Mouse (Mus musculus) neural tube, embryonic 14.5 days (tissue): ENCODE measurements around the gene Gfap. TPM values are rescaled to one million over a fixed set of nuclear protein-coding genes. Genes with fewer than 3 reads are reported as not detected.

Source experiments
- ATAC-seq: fragments of 200-750 bp; cut with Nextera tagmentation; 2 replicates; pipeline ENCODE4 v1.8.0; 2017; ENCODE audit warnings: low read depth, mild to moderate bottlenecking, moderate TSS enrichment, moderate library complexity
- H3K27ac ChIP-seq: fragments of 300-500 bp; sonication (generic); 2 replicates; pipeline ENCODE4 v1.5.1; 2014; ENCODE audit warnings: low read depth, mild to moderate bottlenecking, control low read depth, low read length, moderate library complexity, mixed read lengths
- H3K27me3 ChIP-seq: fragments of 300-500 bp; sonication (generic); 2 replicates; pipeline ENCODE4 v1.6.1; 2014; ENCODE audit warnings: low read length; ENCODE audit not compliant: control insufficient read depth, insufficient read depth
- H3K36me3 ChIP-seq: fragments of 300-500 bp; sonication (generic); 2 replicates; pipeline ENCODE4 v1.6.1; 2014; ENCODE audit warnings: low read length, mixed read lengths; ENCODE audit not compliant: control insufficient read depth, insufficient read depth
- H3K4me1 ChIP-seq: fragments of 300-500 bp; sonication (generic); 2 replicates; pipeline ENCODE4 v1.6.1; 2014; ENCODE audit warnings: low read length; ENCODE audit not compliant: control insufficient read depth, insufficient read depth
- H3K4me2 ChIP-seq: fragments of 300-500 bp; sonication (generic); 2 replicates; pipeline ENCODE4 v1.6.1; 2014; ENCODE audit warnings: mild to moderate bottlenecking, low read depth, low read length, control low read depth
- H3K4me3 ChIP-seq: fragments of 300-500 bp; sonication (generic); 2 replicates; pipeline ENCODE4 v1.5.1; 2014; ENCODE audit warnings: low read depth, low read length, control low read depth, mixed read lengths
- H3K9ac ChIP-seq: fragments of 300-500 bp; sonication (generic); replicated peaks from 2 replicates; pipeline ENCODE4 v1.6.1; 2014; ENCODE audit warnings: low read depth, mild to moderate bottlenecking, control low read depth, low read length, mixed read lengths
- H3K9me3 ChIP-seq: fragments of 300-500 bp; sonication (generic); 2 replicates; pipeline ENCODE4 v1.6.1; 2016; ENCODE audit warnings: low read length; ENCODE audit not compliant: control insufficient read depth
- WGBS: fragments of 180-500 bp; shearing (Covaris S2); extraction: QIAGEN DNeasy Blood & Tissue Kit; methylation state at CpG from one replicate; pipeline ENCODE4 v1.1.7; 2014; 5-methylcytosine and 5-hydroxymethylcytosine counted together
- polyA plus RNA-seq: library from polyadenylated mRNA; unstranded; fragments of >200 nt; fragmentation: Nextera tagmentation; extraction: Ambion mirVana; gene quantifications from 2 replicates; pipeline ENCODE4 v1.2.1, GENCODE M21; 2014

Gfap gene
- polyA plus RNA-seq, 1 experiment from 2014 or later, result 0.88 TPM

DNA sequence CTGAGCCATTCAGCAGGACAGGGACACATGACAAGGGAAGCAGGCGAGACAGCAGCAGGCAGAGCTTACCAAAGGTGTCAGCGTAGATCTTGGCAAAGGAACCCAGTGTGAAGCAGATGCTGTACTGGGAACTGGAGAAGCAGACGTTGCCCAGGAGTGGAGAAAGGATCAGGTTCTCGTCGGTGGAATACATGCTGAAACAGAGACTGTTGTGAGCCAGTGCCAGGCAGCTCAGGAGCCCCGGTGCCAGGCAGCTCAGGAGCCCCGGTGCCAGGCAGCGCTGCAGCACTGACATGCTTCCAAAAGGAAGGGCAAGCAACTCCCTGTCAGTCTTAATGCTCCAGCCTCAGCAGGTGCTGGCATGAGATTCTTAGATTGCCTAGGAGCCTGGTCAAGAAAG is 40.8 kb downstream of the Gfap start:
- no peak for ATAC-seq
- H3K27ac ChIP-seq, result no peak overlapping the region
- 94% methylated on average over 8 of the region's 8 CpGs for whole genome bisulfite sequencing
- H3K27me3 ChIP-seq, result no peaks in the 10 kb centered on the region
- H3K9ac ChIP-seq, result no peak overlapping the region
- no peak overlapping the region for H3K4me2 ChIP-seq
- no peaks in the 10 kb centered on the region for H3K4me1 ChIP-seq
- H3K9me3 ChIP-seq, result no peaks in the 10 kb centered on the region
- H3K4me3 ChIP-seq, result no peak overlapping the region
- H3K36me3 ChIP-seq, result peaks cover 47% of the 10 kb centered on the region

DNA sequence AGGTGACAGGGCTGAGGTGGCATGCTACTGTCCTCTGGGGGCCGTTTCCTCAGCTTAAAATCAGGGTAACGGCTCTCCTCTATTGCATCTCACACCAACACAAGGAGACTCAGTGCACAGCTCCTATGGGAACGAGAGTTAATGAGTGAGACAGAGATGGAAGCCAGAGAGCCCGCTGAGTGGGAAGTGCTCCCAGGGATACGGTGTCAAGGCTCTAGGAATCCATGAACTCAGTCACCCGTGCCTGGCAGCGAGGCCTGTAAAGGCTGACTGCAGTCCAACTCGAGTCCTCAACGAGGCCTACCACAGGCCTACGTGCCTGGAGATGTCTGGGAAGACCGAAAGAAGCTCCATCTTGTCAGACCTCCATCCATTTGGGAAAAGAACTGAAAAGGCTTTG is 41.8 kb downstream of the Gfap start:
- peaks cover 45% of the 10 kb centered on the region for H3K36me3 ChIP-seq
- WGBS, result 82% methylated on average over 11 of the region's 11 CpGs

DNA sequence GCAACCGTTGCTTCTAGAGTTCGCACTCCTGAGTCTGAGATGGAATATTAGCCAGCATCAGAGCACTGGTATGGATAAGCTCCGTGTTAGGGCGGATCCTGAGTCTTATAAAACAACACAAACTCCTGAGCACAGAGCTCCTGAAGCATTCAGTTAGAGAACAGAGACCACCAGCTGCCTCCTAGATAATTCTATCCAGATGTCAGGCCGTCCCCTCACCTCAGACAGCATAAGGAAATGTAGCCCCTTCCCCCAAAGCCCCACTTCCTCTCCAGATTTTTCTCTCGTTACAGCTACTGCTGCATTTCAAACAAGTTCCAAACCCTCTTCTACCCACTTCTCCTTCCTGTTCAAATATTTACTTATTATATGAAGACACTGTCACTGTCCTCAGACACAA is 44.8 kb downstream of the Gfap start:
- no peak overlapping the region for H3K4me3 ChIP-seq
- no peaks in the 10 kb centered on the region for H3K27me3 ChIP-seq
- WGBS, result 91% methylated on average over 6 of the region's 6 CpGs
- no peak overlapping the region for H3K4me2 ChIP-seq
- peaks cover 40% of the 10 kb centered on the region for H3K36me3 ChIP-seq
- H3K9me3 ChIP-seq, result no peaks in the 10 kb centered on the region
- no peak for ATAC-seq
- no peaks in the 10 kb centered on the region for H3K4me1 ChIP-seq
- H3K9ac ChIP-seq, result no peak overlapping the region
- H3K27ac ChIP-seq, result no peak overlapping the region

More for the DNA sequence above, 41.8 kb downstream of the Gfap start:
- no peak for ATAC-seq
- Histone ChIP-seq H3K9ac (no peak overlapping the region), H3K4me2 (no peak overlapping the region), H3K4me1 (no peaks in the 10 kb centered on the region), H3K27me3 (no peaks in the 10 kb centered on the region), H3K9me3 (no peaks in the 10 kb centered on the region), H3K4me3 (no peak overlapping the region), H3K27ac (no peak overlapping the region)

DNA sequence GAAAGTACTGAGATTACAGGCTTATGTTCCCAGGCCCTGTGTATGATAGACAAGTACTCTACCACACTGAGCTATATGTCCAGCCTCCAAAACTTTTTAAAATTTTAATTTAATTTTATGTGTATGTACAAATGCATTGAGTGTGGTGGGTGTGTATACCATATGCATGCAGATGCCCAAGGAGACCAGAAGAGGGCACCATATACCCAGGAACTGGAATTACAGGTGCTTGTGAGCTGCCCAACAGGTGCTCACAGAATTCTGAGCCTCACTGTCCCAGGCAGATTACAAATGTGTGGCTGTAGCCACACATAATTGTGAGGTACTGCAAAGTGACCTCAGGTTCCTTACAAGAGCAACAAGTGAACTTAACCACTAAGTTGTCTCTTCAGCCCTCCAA is 47.0 kb downstream of the Gfap start:
- no peak for ATAC-seq
- no peaks in the 10 kb centered on the region for H3K9me3 ChIP-seq
- H3K27ac ChIP-seq, result no peak overlapping the region
- peaks cover 48% of the 10 kb centered on the region for H3K36me3 ChIP-seq
- no peaks in the 10 kb centered on the region for H3K4me1 ChIP-seq
- H3K9ac ChIP-seq, result no peak overlapping the region
- no peak overlapping the region for H3K4me3 ChIP-seq
- no peaks in the 10 kb centered on the region for H3K27me3 ChIP-seq
- no peak overlapping the region for H3K4me2 ChIP-seq

DNA sequence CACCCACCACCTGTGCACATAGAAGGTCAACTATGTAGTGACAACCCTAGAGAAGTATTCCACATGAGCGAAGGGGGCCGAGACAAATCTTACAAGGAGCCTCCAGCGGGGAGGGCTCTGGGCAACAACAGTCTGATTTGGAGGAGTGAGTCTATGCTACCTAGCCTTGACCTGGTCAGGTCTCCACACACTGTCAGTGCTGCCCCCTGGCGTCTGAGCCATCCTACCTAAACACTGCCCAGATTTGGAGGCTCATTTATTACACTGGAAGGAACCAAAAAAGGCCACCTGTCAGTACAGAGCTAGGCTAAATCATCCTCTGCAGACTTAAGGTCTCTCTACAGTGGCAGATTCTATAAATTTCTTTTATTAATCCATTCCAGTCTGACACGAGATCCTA is 48.8 kb downstream of the Gfap start:
- WGBS, result 79% methylated on average over 5 of the region's 5 CpGs
- Histone ChIP-seq H3K9me3 (no peaks in the 10 kb centered on the region), H3K27ac (no peak overlapping the region), H3K4me3 (no peak overlapping the region), H3K4me1 (no peaks in the 10 kb centered on the region), H3K9ac (no peak overlapping the region), H3K27me3 (no peaks in the 10 kb centered on the region), H3K36me3 (peaks cover 56% of the 10 kb centered on the region), H3K4me2 (no peak overlapping the region)
- ATAC-seq, result no peak

DNA sequence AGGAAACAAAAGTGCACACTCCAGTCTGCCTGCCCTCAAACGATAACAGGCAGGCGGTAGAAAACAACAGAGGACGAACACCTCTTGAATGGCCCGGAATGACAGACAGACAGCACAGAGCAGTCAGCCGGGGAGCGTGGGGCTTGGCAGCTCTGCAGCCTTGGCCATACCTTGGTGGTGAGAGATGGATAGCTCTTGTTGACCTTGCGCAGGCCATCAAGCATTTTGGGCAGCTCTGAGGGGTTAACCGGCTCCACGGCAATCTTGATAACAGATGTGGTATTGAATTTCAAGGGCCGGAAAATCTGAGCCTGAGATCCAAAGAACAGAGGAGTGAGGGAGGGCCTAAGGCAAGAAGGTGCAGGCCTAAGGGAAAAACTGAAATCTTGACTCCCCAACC is 54.8 kb downstream of the Gfap start:
- H3K4me2 ChIP-seq, result no peak overlapping the region
- WGBS, result 89% methylated on average over 10 of the region's 10 CpGs
- no peaks in the 10 kb centered on the region for H3K4me1 ChIP-seq
- no peaks in the 10 kb centered on the region for H3K27me3 ChIP-seq
- peaks cover 88% of the 10 kb centered on the region for H3K36me3 ChIP-seq
- no peak overlapping the region for H3K4me3 ChIP-seq
- H3K9me3 ChIP-seq, result no peaks in the 10 kb centered on the region
- ATAC-seq, result no peak
- no peak overlapping the region for H3K27ac ChIP-seq
- H3K9ac ChIP-seq, result no peak overlapping the region

DNA sequence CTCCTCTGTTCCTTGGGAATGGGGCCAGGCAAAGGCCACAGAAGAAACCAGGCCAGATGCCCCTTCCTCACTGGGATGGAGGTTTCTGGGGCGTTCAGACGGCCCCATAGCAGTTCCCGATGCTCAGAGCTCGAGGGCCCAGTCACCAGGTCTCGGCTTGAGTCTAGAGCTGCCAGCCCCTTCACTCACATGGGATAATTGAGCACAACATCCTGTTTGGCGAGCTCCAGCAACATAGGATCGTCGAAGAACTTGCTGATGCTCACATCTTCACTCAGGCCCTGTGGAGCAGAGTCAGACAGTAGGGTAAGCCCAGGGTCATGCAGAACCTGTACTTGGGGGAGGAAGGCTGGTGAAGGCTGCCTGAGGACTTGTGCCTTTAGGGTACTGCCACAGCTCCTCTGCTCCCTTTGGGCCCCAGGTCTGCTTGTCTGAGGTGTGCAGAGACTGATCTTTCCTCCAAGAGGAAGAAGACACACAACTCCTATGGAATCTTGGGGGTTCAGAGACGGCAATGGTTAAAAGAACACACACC is 62.0 kb downstream of the Gfap start:
- H3K4me1 ChIP-seq, result no peaks in the 10 kb centered on the region
- no peaks in the 10 kb centered on the region for H3K27me3 ChIP-seq
- 95% methylated on average over 9 of the region's 9 CpGs for whole genome bisulfite sequencing
- H3K4me3 ChIP-seq, result no peak overlapping the region
- H3K27ac ChIP-seq, result no peak overlapping the region
- no peaks in the 10 kb centered on the region for H3K9me3 ChIP-seq
- peaks cover 58% of the 10 kb centered on the region for H3K36me3 ChIP-seq
- ATAC-seq, result no peak
- H3K9ac ChIP-seq, result no peak overlapping the region
- H3K4me2 ChIP-seq, result no peak overlapping the region

DNA sequence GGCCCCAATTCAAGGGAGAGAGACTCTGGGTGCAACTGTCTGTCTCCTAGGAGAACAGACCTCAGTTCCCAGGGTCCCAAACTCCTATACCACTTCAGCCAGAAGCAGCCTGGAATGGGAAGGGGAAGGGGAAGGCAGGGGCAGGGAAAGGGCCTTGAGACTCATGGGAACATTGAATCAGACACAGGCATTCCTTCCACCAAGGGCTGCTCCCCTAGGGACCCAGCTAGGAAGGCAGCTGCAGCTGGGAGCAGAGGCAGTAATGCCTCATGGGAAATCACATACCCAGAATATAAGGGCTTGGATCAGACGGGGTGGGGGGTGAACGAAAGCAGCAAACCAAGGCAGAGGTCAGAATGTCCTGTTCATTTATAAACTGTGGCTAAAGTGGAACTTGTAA is 62.6 kb downstream of the Gfap start:
- Histone ChIP-seq H3K4me2 (no peak overlapping the region), H3K4me1 (no peaks in the 10 kb centered on the region), H3K27ac (no peak overlapping the region), H3K27me3 (no peaks in the 10 kb centered on the region), H3K4me3 (no peak overlapping the region), H3K9me3 (no peaks in the 10 kb centered on the region), H3K9ac (no peak overlapping the region), H3K36me3 (peaks cover 53% of the 10 kb centered on the region)
- WGBS, result 83% methylated on average over 2 of the region's 2 CpGs
- ATAC-seq, result no peak

DNA sequence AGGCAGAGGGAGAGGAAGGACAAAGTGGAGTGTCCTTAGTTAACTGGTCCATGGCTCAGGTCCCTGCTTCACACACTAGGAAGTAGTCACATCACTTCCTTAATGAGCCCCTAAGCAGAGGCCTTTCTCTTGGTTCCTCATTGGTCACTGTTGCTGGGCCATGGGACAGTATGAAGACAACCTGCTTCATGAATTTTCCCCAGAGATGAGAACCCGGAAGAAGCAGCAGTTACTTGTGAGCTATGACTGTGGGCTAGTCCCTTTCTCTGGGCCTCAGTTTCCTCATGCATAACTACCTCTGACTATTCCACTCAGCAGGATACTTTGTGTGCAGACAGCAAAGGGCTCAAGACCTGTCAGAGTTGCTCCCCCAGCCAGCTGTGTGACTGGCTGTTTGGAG is 63.3 kb downstream of the Gfap start:
- peaks cover 46% of the 10 kb centered on the region for H3K36me3 ChIP-seq
- no peak overlapping the region for H3K4me2 ChIP-seq
- no peak overlapping the region for H3K9ac ChIP-seq
- H3K27me3 ChIP-seq, result no peaks in the 10 kb centered on the region
- H3K9me3 ChIP-seq, result no peaks in the 10 kb centered on the region
- H3K4me1 ChIP-seq, result no peaks in the 10 kb centered on the region
- 100% methylated on average over 1 of the region's 1 CpGs for WGBS
- H3K27ac ChIP-seq, result no peak overlapping the region
- no peak overlapping the region for H3K4me3 ChIP-seq
- ATAC-seq, result no peak
